Mouse (Mus musculus) liver, postnatal 0 days (tissue): Measurements from ENCODE around the gene Kcnj6.

Source experiments
- CTCF ChIP-seq: sonication (generic); IDR thresholded peaks from 2 replicates; pipeline ENCODE4 v1.5.1; 2016; ENCODE audit warnings: antibody characterized with exemption, low read depth
- EP300 ChIP-seq: IDR thresholded peaks from 2 replicates; pipeline ENCODE4 v1.6.1; 2016; ENCODE audit warnings: antibody characterized with exemption, low read depth, mild to moderate bottlenecking

DNA sequence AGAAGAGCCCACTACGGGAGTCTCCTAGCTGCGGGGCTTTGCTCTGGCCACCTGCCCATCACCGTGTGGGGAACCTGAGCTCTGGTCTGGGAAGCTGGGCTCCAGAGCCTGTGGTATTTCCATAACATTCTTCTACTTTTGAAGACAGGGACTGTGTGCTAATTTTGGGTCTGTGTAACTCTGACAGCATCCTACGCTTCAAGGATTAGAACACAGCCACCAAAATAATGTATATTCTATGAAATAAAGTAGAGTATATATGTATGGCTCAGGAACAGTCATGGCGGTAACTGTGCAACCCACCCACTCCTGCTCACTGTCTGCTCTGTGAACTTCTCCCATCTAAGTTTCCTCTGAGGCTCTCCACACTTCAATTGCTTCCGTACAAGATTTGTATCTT is 229.9 kb downstream of the Kcnj6 start:
- TF ChIP-seq CTCF: no peak
- no peak for TF ChIP-seq EP300
